Mouse (Mus musculus) frontal cortex, adult 2 months (tissue): ENCODE results near the gene Ugt1a8. TPM values are rescaled to one million over a fixed set of nuclear protein-coding genes. Genes with fewer than 3 reads are reported as not detected.

Experiments
- DNase-seq, 2 experiments: peaks; one replicate each; pipeline ENCODE4 v3.0.0; 2022; ENCODE audit warnings: low spot score in 1 of 2; ENCODE audit errors: extremely low spot score in 1 of 2
- polyA plus RNA-seq: library from polyadenylated mRNA; depleted of rRNA; stranded (reverse); fragments of >200 nt; gene quantifications from 2 replicates; pipeline ENCODE4 v1.2.3, GENCODE M21; 2012

The Ugt1a8 gene
- polyA plus RNA-seq, 1 experiment = 0.04 TPM

DNA sequence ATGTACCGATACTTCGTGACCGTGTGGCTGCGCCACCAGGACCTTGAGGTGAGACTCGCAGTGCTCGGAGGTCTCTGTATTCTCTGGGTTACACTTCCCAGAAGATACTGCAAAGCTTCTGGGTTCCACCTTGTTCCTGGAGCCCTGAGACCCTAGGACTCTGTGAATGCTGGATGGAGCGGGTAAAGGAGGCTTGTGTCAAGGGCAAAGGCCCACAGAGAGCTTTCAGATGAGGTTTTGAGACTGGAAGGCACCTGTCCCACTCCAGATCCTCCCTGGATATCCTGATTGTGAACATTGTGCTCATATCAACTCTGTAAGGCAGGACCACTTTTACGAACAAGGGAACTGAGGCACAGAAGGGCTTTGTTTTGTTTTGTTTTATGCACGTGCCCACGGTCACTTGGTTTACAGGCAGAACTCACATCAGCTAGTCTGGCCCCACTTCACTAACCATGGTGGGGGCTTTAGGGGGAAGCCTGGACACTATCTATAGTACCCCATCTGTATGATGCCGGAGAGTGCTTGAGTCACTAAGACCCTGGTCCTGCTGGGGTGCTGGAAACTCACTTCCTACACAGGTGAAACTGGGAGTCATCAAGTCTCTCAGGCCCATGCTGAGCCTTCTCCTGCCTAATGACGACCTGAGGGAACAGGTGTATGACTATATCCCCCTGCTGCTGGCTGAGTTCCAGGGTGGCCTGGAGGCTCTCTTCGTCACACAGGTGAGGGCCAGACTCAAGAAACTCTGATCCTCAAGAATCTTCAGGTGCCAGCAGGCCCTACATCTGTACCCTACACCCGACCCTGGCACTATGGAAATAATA lies 146.0 kb downstream of the Ugt1a8 start:
- DNase-seq = no peak

DNA sequence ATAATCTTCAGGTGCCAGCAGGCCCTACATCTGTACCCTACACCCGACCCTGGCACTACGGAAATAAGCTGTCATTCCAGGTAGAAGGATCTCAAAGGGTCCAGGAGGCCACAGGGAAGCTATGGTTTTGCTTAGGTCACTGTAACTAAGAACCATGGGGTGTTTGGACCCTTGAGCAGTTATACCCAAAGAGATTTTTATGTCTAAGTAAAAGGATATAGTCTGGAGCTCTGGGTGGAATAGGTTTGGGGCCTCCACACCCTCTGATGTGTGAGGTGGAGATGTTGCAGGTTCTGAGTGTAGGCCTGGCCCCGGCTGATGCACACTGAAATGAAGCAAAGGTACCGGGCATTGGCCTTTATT lies 146.6 kb downstream of the Ugt1a8 start:
- DNase-seq = no peak

DNA sequence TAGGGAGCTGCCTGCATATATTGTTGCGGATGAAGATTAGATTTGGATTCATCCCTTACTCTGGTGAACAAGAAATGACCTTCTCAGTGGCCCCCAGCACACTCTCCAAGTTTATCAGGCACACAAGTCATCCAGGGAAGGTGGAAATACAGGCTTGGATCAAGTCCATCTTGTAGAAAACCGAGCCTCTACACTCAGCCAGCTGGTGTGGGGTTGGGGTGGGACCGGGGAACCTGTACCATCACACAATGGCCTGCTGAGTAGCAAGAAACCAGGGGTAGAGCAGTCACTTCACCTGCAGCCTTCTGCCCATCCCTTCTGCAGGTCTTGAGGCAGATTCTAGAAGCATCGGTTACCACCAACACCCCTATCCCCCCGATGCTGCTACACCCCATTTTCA lies 147.0 kb downstream of the Ugt1a8 start:
- DNase-seq = no peak

DNA sequence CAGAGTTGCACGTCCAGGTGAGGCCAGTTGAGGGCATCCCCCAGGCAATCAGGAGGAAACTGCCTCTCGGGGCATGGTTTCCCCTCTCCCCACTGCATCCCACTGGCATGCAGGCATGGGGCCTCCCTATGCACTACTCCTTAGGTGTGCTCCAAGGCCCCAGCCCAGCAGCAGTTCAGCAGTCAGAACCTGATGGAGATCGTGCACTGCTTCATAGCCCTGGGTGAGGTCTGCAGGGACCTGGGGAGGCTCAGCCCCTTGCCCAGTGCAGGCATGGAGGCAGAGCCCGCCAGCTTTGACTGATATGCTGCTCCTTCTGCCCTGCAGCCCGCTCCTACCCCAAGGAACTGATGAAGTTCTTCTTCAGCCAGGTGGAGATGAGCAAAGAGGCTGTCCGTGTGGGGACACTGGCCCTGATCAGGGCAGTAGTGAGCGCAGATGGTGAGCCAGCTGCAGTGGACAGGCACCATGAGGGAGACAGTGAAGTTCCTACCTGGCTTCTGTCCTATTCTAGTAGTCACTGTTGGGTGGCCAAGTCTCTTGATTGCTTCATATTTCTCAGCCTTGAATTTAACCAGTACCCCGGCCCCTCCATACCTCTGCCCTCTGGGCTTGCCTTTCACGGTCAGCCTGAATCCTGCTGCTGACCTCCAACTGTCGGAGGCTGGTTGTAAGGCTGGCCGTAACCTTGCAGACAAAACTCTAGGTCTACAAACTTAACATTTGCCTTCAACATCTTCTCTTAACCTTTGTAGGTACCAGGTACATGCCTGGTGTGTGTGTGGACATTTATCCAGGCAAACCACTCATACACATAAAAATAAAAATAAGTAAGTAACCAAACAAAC lies 147.7 kb downstream of the Ugt1a8 start:
- no peak for DNase-seq

DNA sequence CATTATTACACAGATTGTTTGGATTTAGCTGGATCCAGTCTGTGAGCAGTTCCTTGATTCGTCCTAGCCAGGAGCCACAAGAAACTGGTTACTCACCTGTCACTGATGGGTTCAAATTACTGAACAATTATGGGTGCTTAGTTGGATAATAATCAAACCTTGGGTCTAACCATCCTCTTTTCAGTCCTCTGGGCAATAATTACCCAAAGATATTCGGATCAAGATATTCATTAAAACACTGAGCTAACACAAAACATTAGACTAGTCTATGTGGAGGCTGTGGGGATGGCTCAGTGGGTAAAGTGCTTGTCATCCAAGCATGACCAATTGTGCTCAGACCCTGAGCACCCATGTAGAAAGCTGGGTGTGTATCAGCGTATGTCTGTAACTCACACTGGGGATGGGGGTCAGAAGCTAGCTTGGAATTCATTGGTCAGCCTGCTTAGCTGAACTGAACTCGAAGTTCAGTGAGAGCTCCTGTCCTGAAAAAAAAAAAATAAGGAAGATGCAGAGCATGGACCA lies 148.3 kb downstream of the Ugt1a8 start:
- DNase-seq = no peak

DNA sequence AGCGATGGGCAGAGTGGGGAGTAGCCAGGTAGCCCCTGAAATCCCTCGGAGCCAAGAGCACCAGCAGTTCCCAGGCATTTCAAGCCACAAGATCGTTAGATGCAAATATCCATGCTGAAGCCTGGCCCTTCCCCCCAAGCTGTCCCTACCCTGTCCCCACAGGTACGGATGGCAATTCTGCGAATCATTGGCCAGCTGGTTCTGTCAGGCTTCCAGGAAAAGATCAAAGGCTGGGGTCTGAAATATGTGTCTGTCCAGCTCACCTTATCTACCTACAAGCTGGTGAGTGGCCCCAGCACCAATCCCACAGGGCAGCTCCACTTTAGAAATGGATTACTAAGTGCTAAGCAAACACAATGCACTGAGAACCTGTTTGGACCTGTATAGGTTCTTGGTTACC lies 149.7 kb downstream of the Ugt1a8 start:
- no peak for DNase-seq

DNA sequence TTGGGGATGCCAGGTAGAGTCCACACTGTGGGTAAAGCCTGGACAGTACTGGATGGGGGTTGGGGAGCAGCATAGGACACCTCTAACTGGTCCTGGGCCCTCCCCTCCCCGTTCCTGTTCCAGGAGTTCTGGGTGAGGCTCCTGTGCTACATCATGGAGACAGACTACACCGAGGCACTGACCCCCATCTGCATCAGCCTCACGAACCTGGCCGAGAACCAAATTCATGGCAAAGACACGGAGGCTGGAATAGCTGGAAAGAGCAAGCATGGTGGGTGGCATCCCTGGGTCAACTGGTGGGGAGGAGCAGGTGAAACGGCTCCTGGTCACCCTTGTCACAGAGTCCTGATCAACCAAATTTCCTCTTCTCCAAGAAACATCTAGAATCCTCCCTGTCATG lies 151.2 kb downstream of the Ugt1a8 start:
- DNase-seq = no peak

DNA sequence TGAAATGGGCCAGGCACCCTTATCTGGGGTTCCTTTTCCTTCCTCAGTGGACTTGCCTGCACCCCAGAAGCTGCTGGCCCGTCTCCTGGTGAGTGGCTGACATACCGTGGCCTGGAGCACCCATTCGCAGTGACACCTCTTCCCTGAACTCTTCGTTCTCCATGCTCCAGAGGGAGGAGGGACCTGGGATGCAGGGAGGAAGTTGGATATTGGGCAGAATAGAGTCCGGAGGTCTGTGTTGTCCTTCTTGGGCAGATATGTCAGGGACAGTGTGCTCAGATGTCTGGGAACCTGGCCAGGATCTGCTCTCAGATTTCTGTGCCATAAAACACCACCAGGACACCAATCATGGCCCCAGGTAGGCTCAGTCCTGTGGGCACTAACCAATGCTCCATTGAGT lies 152.5 kb downstream of the Ugt1a8 start:
- no peak for DNase-seq

DNA sequence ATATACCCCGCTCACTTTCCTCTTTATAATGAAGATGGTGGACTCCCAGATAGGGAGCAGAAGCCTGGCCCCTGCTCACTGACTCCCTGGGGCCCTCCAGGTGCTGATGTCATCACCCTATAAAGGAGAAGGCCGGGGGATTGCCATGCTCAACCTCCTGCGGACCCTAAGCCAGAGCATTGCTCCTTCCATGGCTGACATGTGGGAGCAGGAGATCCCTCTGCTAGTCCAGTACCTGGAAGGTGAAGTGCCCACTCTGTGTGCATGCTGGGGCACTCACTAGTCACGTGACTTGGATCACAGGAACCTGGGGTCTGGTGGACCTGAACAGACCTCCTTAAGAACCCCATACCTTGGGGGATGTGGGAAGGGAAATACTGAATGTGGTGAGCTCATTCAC lies 153.0 kb downstream of the Ugt1a8 start:
- DNase-seq = no peak

DNA sequence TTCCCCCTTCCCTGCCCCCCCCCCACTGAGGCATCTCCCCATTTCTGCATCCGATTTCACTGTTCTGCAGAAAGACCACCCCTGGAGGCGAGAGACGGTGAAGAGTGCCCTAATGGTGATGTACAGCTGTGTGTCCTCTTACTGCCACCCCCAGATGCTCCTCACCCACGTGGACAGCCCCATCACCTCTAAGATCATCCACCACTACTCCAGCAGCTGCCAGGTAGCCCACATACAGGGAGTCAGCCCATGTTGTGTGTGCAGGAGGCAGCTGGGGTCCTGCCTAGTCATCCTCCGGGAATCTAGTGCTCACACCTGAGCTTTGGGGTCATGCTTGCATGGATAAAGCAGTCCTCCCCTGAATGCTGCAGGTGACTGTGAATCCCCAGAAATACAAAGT lies 156.2 kb downstream of the Ugt1a8 start:
- DNase-seq = no peak

DNA sequence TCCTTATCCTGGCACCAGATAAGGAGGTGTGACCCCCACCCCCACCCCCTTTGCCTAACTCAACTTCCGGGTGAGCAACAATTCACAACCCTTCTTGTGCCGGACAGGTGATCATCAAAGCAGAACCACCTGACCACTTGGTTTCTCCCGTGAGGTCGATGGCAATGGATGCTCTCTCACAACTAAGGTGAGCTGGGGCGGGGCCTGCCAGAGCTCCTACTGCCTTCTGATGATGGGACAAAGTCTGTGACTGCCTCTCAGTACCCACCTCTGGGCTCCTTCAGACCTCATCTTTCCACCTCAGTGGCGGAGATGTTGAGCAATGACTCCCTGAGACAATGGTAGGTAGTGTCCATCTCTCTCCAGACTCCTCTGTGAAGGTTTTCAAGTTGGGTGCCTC lies 158.3 kb downstream of the Ugt1a8 start:
- DNase-seq = no peak

DNA sequence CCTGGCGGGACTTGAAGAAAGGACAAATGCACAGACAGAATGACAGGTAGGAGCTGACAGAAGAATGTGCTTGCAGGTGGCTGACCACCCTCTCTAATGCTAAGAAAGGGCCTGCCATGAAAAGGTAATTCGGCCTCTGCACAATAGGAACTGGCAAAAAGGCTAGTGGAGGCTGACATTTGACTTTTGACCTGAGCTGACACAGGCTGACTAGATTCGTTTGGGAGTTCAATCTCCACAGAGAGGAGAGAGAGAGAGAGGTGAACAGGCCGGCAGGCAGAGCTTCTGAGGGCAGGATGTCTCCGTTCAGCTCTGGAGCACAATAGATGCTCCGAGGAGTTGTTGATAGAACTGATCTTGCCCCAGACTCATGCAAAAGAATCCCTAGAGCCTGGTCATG lies 158.8 kb downstream of the Ugt1a8 start:
- no peak for DNase-seq

DNA sequence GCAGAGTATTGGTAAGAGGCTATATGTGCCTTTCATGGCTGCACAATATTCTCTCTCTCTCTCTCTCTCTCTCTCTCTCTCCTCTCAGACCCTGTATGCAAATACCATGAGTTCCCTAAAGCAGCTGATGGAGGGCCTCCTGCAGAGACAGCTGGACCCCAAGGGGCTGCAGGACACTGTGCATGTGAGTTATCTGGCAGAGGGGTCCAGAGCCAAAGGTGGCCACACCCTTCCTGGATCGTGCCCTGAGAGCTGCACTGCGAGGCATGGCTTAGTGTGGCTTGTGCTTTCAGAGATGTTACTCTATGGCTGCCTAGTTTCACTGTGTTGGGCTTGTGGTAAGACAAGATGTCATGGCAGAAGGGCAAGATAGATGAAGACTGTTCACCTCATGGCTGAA lies 160.0 kb downstream of the Ugt1a8 start:
- DNase-seq = no peak

DNA sequence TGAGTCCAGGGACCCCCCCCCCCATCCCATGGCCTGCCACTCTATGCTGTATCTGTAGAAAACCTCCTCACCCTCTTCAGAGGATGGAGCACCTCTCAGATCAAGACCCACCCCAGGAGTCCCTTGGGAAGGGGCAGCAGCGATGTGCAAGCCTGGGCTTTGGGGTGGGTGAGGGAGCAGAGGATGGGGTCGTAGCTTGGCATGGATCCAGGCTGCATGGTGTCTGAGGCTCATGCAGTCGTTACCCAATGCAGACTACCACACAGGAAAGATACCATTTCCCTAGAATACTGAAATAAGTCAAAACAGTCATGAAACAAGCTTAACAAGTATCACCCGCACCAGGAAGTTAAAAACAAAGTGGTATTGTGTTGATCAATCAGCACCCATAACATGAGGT lies 161.0 kb downstream of the Ugt1a8 start:
- DNase-seq = no peak

DNA sequence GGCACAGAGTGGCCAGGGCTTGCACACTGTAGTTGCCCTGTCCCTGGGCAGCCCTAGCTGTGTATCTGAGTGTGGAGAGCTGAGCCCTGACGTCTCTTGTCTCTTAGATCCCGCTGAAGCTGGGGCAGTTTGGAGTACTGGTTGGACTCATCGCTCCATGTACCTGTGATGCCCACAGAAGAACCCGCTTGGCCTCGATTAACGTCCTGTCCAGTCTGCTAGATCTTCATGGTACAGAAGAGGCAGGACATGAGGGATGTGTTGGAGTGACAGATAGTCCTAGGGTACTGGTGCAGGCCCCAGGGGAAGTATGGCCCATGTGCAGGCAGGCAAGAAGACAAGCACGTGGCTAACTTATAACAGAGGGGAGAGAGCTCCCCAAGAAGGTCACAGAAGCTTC lies 162.0 kb downstream of the Ugt1a8 start:
- no peak for DNase-seq

DNA sequence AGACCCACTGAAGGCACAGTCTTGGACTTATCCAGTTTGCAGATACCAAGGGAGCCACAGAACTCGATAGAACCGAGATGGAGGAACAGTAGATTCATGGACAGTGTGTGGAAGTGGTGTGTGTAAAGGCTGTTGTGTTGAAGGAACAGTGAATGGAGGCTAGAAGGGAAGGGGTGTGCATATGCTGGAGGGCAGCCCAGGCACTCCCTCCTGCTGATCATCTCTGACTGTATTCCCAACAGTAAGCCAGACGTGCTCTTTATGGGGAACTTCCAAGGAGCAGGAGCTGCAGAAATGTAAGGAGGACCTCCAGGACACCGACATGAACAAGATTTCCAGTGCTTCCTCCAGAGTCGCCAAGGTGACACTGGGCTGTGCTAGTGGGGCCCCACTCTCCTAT lies 162.4 kb downstream of the Ugt1a8 start:
- no peak for DNase-seq

DNA sequence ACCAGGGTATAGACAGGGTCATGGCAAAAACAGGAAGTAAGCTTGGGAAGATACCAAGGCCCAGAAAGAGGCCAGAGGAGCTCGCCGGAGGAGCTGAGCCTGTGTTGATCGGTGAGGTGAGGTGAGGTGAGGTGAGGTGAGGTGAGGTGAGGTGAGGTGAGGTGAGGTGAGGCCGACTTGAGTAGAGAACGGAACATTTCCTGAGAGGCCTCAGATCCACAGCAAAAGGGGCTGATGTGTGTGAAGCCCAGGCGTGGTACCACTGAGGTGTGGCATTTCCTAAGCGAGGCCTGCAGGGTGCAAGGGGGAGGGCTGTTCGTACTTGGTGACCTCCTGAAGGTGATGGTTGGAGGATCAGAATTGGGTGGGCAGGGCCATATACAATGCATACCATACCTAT lies 165.5 kb downstream of the Ugt1a8 start:
- DNase-seq = no peak

DNA sequence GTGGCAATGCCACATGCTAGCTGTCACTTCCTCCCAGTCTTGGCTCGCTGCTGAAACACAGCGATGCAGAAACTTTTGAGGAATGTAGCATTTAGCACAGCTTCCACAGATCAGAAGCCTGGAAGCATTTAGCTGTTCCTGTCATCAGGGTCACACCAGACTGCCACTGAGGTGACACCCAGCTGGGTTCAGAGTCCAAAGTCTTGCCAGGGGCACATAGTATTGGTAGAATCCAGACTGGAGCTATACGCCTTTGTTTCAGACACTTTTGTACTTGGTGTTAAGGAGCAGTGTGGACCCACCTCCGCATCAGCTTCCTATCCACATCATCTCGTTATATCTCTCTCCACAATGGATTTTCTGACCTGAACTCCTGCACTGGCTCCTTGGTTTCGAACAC lies 165.9 kb downstream of the Ugt1a8 start:
- DNase-seq = no peak

DNA sequence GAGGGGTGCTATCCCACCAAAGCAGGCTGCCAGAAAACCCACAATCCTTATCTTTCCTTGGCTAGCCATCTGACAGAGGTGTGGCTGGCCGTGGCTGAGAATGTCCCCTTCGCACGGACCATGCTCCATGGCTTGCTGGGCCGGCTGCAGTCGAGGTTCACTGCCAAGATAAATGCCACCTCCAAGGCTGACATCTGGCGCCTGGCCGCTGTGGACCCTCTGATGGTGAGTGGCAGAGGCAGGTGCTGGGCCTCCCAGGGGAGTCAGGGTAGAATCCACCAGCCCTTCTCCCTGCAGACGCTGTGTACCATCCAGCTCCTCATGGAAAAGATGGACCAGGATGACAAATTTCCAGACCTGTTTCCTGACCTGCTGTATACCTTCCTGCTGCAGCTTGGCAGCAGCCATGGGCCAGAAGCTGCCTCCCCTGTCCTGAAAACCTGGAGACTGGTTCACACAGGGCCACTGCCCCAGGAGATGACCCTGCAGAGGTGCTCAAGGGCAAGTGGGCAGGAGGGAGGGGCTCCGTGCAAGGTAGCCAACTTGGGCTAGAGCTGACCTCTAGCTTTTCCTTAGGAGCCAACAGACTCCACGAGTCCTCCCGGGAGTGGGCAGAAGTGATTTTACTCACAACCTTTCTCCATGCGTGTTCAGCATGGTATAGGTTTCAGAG lies 167.3 kb downstream of the Ugt1a8 start:
- no peak for DNase-seq

DNA sequence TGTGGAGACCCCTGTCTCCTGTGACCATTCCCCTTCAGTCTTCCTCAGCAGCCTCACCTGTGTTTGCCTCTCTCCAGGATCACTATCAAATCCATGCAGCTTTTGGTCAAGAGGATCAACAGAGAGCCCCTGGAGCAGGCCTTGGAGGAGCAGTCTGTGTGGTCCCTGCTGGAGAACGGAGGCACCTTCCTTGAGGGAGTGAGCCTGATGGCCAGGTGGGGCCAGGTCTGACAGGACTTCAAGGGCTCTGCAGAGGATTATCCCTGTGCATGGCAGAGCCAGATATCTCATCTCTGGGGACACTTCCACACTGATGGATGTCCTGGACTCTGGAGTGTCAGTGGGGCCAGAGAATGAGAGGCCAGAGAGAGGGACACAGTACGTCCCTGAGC lies 167.8 kb downstream of the Ugt1a8 start:
- no peak for DNase-seq

DNA sequence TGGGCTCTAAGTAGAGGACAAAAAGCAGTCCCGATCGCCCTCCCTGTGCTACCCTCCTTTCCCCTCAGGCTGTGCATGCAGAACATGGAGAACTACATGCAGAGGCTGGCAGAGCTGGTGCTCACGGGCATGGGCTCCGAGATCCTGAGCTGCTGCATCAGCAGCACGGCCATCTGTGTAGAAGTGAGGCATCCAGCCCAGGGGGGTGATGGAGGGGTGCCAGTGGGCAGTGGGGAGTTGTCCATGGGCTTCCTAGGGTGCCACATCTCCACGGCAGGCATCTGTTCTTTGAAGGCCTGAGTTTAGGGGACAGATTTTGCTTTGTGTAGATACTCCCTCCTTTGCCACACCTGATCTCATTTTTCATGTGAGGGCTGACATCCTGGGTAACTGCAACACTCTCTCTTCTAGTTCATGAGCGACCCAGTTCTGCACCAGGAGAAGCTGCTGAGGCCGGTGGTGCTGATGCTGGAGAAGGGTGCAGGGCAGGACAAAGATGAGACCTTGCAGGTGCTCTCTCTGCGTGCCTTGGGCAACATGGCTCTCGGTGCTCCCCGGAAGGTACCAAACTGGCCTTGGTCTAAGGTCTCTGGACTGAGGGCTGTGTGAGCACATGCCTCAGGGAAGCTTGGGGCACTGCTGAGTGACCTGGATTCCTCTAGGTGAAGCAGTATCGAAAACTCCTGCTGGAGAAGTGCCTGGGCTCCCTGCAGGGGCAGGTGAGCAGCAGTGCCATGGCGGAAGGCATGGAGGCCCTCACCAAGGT lies 168.6 kb downstream of the Ugt1a8 start:
- no peak for DNase-seq
